Mouse (Mus musculus): ENCODE results near the gene Banf1. TPM values are rescaled to one million over a fixed set of nuclear protein-coding genes. Genes with fewer than 3 reads are reported as not detected.
"Not testable (repeated sequence)": the region's sequence is repeated elsewhere in the genome, so short reads cannot be mapped to it uniquely, and the experiment has no call there.

Gene Banf1
- polyA plus RNA-seq, 1 experiment from 2014 or later: 231 TPM

- not testable (repeated sequence) for H3K4me1 ChIP-seq (replicated peaks); H3K36me3 ChIP-seq (replicated peaks); H3K9ac ChIP-seq; ATAC-seq (ENCODE audit: insufficient read depth); H3K9me3 ChIP-seq (replicated peaks); H3K27ac ChIP-seq (replicated peaks); H3K4me2 ChIP-seq; H3K4me3 ChIP-seq (replicated peaks); H3K27me3 ChIP-seq
- WGBS (ENCODE audit: insufficient replicate concordance): 61% methylated on average over 4 of the region's 4 CpGs
Measured at GRCm38 (mm10) chr19:5401073-5401472, 34.1 kb upstream of the Banf1 start.

DNA sequence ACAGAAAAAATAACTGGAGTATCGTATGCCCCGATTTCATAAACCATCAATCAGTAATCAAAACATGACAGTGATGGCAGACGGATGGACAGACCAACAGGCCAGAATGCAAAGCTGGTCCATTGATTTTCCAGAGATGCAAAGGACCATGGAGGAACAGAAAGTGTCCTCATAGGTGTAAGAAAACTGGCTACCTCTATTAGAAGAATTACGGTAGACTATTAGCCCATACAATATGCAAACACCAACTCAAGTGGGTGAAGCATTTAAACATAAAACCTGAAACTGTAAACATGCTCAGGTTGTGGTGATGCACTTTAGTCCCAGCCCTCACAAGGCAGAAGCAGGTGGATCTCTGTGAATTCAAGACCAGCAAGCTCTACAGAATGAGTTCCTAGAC, 28.4 kb upstream of the Banf1 start:
- no peaks in the 10 kb centered on the region for H3K36me3 ChIP-seq (replicated peaks)
- H3K4me1 ChIP-seq (replicated peaks): peaks cover 14% of the 10 kb centered on the region
- no peak overlapping the region for H3K4me2 ChIP-seq
- 56% methylated on average over 4 of the region's 4 CpGs for WGBS (ENCODE audit: insufficient replicate concordance)
- no peaks in the 10 kb centered on the region for H3K9me3 ChIP-seq (replicated peaks)
- H3K27me3 ChIP-seq: no peaks in the 10 kb centered on the region
- no peak overlapping the region for H3K9ac ChIP-seq
- no peak overlapping the region for H3K27ac ChIP-seq (replicated peaks)
- no peak for ATAC-seq (ENCODE audit: insufficient read depth)
- no peak overlapping the region for H3K4me3 ChIP-seq (replicated peaks)

GRCm38 (mm10) chr19:5394168-5394567, 27.2 kb upstream of the Banf1 start:
- no peak for ATAC-seq (ENCODE audit: insufficient read depth)
- no peak overlapping the region for H3K9ac ChIP-seq
- 67% methylated on average over 10 of the region's 10 CpGs for WGBS (ENCODE audit: insufficient replicate concordance)

GRCm38 (mm10) chr19:5392892-5393291, 25.9 kb upstream of the Banf1 start:
- Histone ChIP-seq H3K4me2 (no peak overlapping the region), H3K27ac (replicated peaks) (no peak overlapping the region), H3K4me3 (replicated peaks) (no peak overlapping the region), H3K27me3 (no peaks in the 10 kb centered on the region), H3K36me3 (replicated peaks) (no peaks in the 10 kb centered on the region), H3K9me3 (replicated peaks) (no peaks in the 10 kb centered on the region), H3K9ac (no peak overlapping the region), H3K4me1 (replicated peaks) (peaks cover 30% of the 10 kb centered on the region)
- no peak for ATAC-seq (ENCODE audit: insufficient read depth)
- WGBS (ENCODE audit: insufficient replicate concordance): 61% methylated on average over 4 of the region's 4 CpGs

More at GRCm38 (mm10) chr19:5394168-5394567, 27.2 kb upstream of the Banf1 start:
- Histone ChIP-seq H3K9me3 (replicated peaks) (no peaks in the 10 kb centered on the region), H3K27ac (replicated peaks) (no peak overlapping the region), H3K4me1 (replicated peaks) (peaks cover 26% of the 10 kb centered on the region), H3K4me3 (replicated peaks) (no peak overlapping the region), H3K4me2 (no peak overlapping the region), H3K36me3 (replicated peaks) (no peaks in the 10 kb centered on the region), H3K27me3 (no peaks in the 10 kb centered on the region)

DNA sequence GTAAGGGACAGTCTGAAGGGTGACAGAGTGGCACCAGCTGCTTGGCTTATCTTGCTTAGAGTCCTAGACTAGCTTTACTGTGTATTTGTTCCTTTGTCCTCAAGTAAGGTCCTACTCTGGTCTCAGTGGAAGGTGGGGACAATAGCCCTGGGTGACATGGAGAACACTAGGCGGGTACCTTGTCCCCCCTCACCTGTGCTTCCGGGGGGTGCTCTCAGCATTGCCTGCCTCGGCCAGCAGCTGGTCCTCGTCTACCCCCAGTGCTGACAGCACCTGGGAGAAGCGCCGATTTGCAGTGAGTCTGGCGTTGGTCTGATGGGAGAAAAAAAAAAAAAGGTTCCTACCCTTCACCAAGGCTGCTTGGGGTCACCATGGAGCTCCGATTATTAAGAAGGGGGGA, 23.4 kb upstream of the Banf1 start:
- Histone ChIP-seq H3K9ac (peak overlapping the region; percentile 75), H3K9me3 (replicated peaks) (no peaks in the 10 kb centered on the region), H3K36me3 (replicated peaks) (peaks cover 7% of the 10 kb centered on the region; the same call in 1 of the 2 replicates), H3K27ac (replicated peaks) (peak overlapping the region; percentile 87), H3K4me2 (peak overlapping the region; percentile 87), H3K4me1 (replicated peaks) (peaks cover 47% of the 10 kb centered on the region), H3K27me3 (no peaks in the 10 kb centered on the region), H3K4me3 (replicated peaks) (peak overlapping the region; percentile 88)
- no peak for ATAC-seq (ENCODE audit: insufficient read depth)
- 72% methylated on average over 8 of the region's 8 CpGs for WGBS (ENCODE audit: insufficient replicate concordance)

DNA sequence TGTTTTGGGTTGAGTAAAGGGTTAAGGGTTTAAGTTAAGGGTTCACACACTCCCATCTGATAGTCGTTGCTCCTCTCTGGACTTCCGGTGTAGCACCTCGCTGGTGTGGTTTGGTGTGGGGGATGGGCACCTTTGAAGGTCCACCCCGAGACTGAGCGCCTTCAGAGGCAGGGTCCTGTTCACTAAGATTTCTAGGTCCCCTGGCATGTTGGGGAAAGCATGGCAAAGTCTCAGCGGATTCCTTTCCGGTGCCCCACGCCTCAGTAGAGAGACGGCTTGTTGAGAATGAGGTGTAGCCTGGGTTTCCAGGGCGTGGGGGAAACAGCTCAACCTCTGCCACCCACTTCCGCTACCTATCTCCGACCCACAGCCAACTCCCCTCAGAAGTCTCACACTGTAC, 22.7 kb upstream of the Banf1 start:
- Histone ChIP-seq H3K4me2 (peak overlapping the region; percentile 87), H3K9me3 (replicated peaks) (no peaks in the 10 kb centered on the region), H3K36me3 (replicated peaks) (peaks cover 15% of the 10 kb centered on the region), H3K4me1 (replicated peaks) (peaks cover 47% of the 10 kb centered on the region), H3K27ac (replicated peaks) (peak overlapping the region; percentile 87), H3K9ac (peak overlapping the region; percentile 75), H3K27me3 (no peaks in the 10 kb centered on the region), H3K4me3 (replicated peaks) (peak overlapping the region; percentile 88)
- ATAC-seq (ENCODE audit: insufficient read depth): peak; percentile 40
- WGBS (ENCODE audit: insufficient replicate concordance): 1% methylated on average over 12 of the region's 12 CpGs

- under 1% methylated on average over 43 of the region's 43 CpGs for WGBS (ENCODE audit: insufficient replicate concordance)
- H3K4me2 ChIP-seq: peak within 1 kb of the TSS; percentile 87
- peak within 1 kb of the TSS; percentile 87 for H3K27ac ChIP-seq (replicated peaks)
- no peaks in the 10 kb centered on the region for H3K27me3 ChIP-seq
- H3K36me3 ChIP-seq (replicated peaks): peaks cover 24% of the 10 kb centered on the region
- peak; percentile 92 for ATAC-seq (ENCODE audit: insufficient read depth)
- no peaks in the 10 kb centered on the region for H3K9me3 ChIP-seq (replicated peaks)
- H3K4me3 ChIP-seq (replicated peaks): peak within 1 kb of the TSS; percentile 88
- H3K4me1 ChIP-seq (replicated peaks): peaks cover 47% of the 10 kb centered on the region
- peak within 1 kb of the TSS; percentile 85 for H3K9ac ChIP-seq
Measured at GRCm38 (mm10) chr19:5388588-5389242, 21.7 kb upstream of the Banf1 start, which contains the start of gene Sart1. Gene Sart1 (minus strand): TSS chr19:5388703.

DNA sequence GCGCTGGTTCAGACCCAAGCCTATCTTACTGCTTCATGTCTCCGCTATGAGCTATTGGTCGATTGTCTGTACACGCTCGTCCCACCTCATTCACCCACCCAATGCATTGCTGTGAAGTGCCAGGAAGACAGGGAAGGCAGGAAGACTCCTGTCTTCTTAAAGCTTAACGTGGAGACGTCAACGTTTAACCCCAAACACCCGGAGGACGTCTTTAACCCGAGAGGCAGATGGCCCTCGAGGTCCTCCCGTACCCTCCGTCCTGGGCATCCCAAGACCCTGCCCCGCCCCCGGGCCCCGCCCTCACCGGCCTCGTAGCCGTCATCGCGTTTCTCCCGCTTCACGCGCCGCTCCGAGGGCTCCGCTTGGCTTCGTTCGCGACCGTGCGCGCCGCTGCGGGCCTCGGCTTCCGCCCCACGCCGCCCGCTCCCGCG, 21.1 kb upstream of the Banf1 start:
- ATAC-seq (ENCODE audit: insufficient read depth): peak; percentile 50
- under 1% methylated on average over 43 of the region's 43 CpGs for WGBS (ENCODE audit: insufficient replicate concordance)
- Histone ChIP-seq H3K27ac (replicated peaks) (peak overlapping the region; percentile 87), H3K4me2 (peak overlapping the region; percentile 87), H3K4me3 (replicated peaks) (peak overlapping the region; percentile 88), H3K27me3 (no peaks in the 10 kb centered on the region), H3K36me3 (replicated peaks) (peaks cover 31% of the 10 kb centered on the region), H3K4me1 (replicated peaks) (peaks cover 47% of the 10 kb centered on the region), H3K9me3 (replicated peaks) (no peaks in the 10 kb centered on the region), H3K9ac (peak overlapping the region; percentile 85)

DNA sequence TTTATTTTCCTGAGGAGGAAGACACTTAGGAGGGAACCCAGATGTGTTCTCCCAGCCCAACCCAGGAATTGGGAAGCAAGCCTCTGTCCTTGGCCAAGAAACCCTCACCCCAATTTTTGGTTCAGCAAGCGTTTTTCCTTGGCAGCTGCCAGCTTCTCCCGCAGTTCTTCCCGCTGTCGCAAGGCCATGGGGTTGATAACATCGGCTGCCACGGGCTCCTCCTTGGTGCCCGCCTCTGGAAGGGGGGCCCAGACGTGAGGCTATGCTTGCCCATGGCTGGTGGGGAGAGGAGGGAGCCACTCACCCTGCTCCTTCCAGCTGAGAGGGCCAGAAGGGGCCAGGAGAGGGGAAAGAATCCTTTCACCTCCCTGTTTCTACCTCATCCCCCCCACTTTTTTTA, 17.7 kb upstream of the Banf1 start:
- Histone ChIP-seq H3K4me2 (no peak overlapping the region), H3K27me3 (no peaks in the 10 kb centered on the region), H3K36me3 (replicated peaks) (peaks cover 64% of the 10 kb centered on the region), H3K9ac (no peak overlapping the region), H3K4me3 (replicated peaks) (no peak overlapping the region), H3K4me1 (replicated peaks) (peaks cover 26% of the 10 kb centered on the region), H3K9me3 (replicated peaks) (no peaks in the 10 kb centered on the region), H3K27ac (replicated peaks) (no peak overlapping the region)
- 75% methylated on average over 8 of the region's 8 CpGs for WGBS (ENCODE audit: insufficient replicate concordance)
- ATAC-seq (ENCODE audit: insufficient read depth): no peak

- Histone ChIP-seq H3K9ac (no peak overlapping the region), H3K4me2 (no peak overlapping the region), H3K27me3 (no peaks in the 10 kb centered on the region), H3K4me3 (replicated peaks) (no peak overlapping the region), H3K27ac (replicated peaks) (no peak overlapping the region), H3K36me3 (replicated peaks) (peaks cover 78% of the 10 kb centered on the region), H3K9me3 (replicated peaks) (no peaks in the 10 kb centered on the region), H3K4me1 (replicated peaks) (peaks cover 19% of the 10 kb centered on the region)
- WGBS (ENCODE audit: insufficient replicate concordance): 84% methylated on average over 12 of the region's 12 CpGs
- no peak for ATAC-seq (ENCODE audit: insufficient read depth)
Measured at GRCm38 (mm10) chr19:5383326-5383725, 16.4 kb upstream of the Banf1 start.

- WGBS (ENCODE audit: insufficient replicate concordance): 61% methylated on average over 1 of the region's 1 CpGs
- Histone ChIP-seq H3K27me3 (no peaks in the 10 kb centered on the region), H3K4me3 (replicated peaks) (no peak overlapping the region), H3K9me3 (replicated peaks) (no peaks in the 10 kb centered on the region), H3K36me3 (replicated peaks) (peaks cover 71% of the 10 kb centered on the region), H3K4me1 (replicated peaks) (no peaks in the 10 kb centered on the region), H3K4me2 (no peak overlapping the region), H3K9ac (no peak overlapping the region), H3K27ac (replicated peaks) (no peak overlapping the region)
- ATAC-seq (ENCODE audit: insufficient read depth): no peak
Measured at GRCm38 (mm10) chr19:5377446-5377845, 10.5 kb upstream of the Banf1 start.

- Histone ChIP-seq H3K9ac (no peak overlapping the region), H3K4me2 (no peak overlapping the region), H3K36me3 (replicated peaks) (peaks cover 69% of the 10 kb centered on the region), H3K27ac (replicated peaks) (no peak overlapping the region), H3K9me3 (replicated peaks) (no peaks in the 10 kb centered on the region), H3K4me3 (replicated peaks) (no peak overlapping the region), H3K4me1 (replicated peaks) (no peaks in the 10 kb centered on the region), H3K27me3 (no peaks in the 10 kb centered on the region)
- WGBS (ENCODE audit: insufficient replicate concordance): 64% methylated on average over 4 of the region's 4 CpGs
- no peak for ATAC-seq (ENCODE audit: insufficient read depth)
Measured at GRCm38 (mm10) chr19:5374748-5375147, 7.8 kb upstream of the Banf1 start.

Data from liver, embryonic 15.5 days (tissue).